Mouse (Mus musculus) stomach, embryonic 16.5 days (tissue): ENCODE measurements at regions not wholly inside any gene's neighbourhood (a gene's known extent, or its start where the extent isn't known, plus 50 kb on each side); places are given as distances from the start of the nearest gene placed in this dataset.

Experiments used
- ATAC-seq: fragments of 200-750 bp; cut with Nextera tagmentation; 2 replicates; pipeline ENCODE4 v1.8.0; 2017; ENCODE audit warnings: moderate number of reproducible peaks, moderate TSS enrichment; ENCODE audit not compliant: insufficient read depth, low FRiP score
- H3K27ac ChIP-seq: fragments of 300-500 bp; sonication (generic); 2 replicates; pipeline ENCODE4 v1.5.1; 2014; ENCODE audit warnings: low read length
- H3K27me3 ChIP-seq: fragments of 300-500 bp; sonication (generic); 2 replicates; pipeline ENCODE4 v1.6.1; 2014; ENCODE audit warnings: low read length, control low read depth, mixed read lengths; ENCODE audit not compliant: control insufficient read depth, insufficient read depth
- H3K36me3 ChIP-seq: fragments of 300-500 bp; sonication (generic); 2 replicates; pipeline ENCODE4 v1.6.1; 2014; ENCODE audit warnings: low read length; ENCODE audit not compliant: control insufficient read depth, insufficient read depth
- H3K4me1 ChIP-seq: fragments of 300-500 bp; sonication (generic); 2 replicates; pipeline ENCODE4 v1.6.1; 2014; ENCODE audit warnings: low read length, control low read depth, mixed read lengths; ENCODE audit not compliant: control insufficient read depth, insufficient read depth
- H3K4me2 ChIP-seq: fragments of 300-500 bp; sonication (generic); 2 replicates; pipeline ENCODE4 v1.6.1; 2014; ENCODE audit warnings: low read depth, low read length, mixed read lengths
- H3K4me3 ChIP-seq: fragments of 300-500 bp; sonication (generic); replicated peaks from 2 replicates; pipeline ENCODE4 v1.5.1; 2014; ENCODE audit warnings: mild to moderate bottlenecking, low read length
- H3K9ac ChIP-seq: fragments of 300-500 bp; sonication (generic); 2 replicates; pipeline ENCODE4 v1.6.1; 2014; ENCODE audit warnings: low read length
- H3K9me3 ChIP-seq: fragments of 300-500 bp; sonication (generic); replicated peaks from 2 replicates; pipeline ENCODE4 v1.6.1; 2016; ENCODE audit warnings: low read length, control low read depth; ENCODE audit not compliant: control insufficient read depth
- WGBS: fragments of 180-500 bp; shearing (Covaris S2); extraction: QIAGEN DNeasy Blood & Tissue Kit; methylation state at CpG from one replicate; pipeline ENCODE4 v1.1.7; 2014; 5-methylcytosine and 5-hydroxymethylcytosine counted together

DNA sequence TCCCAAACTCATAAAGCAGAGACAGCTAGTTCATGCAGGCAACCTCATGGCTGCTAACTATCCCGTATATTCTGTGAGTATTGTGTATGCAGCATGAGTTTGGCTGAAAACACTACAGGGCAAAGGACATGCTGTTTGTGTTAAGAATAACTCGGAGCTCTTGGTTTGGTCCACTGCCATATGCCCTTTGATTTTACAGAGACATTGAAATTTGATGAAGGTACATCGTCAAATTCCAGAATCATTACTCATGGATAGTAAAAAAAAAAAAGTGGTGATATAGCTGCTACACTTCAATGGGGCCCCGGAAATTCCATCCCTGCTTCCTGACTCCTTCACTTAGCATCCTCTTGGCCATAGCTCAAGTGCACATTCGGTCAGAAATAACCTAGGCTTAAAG, 159.3 kb upstream of the Ccdc122 start:
- no peak overlapping the region for H3K4me2 ChIP-seq
- no peak overlapping the region for H3K9ac ChIP-seq
- 53% methylated on average over 5 of the region's 5 CpGs for WGBS
- no peak overlapping the region for H3K4me3 ChIP-seq
- H3K4me1 ChIP-seq = peaks cover 25% of the 10 kb centered on the region
- H3K27ac ChIP-seq = no peak overlapping the region
- H3K27me3 ChIP-seq = no peaks in the 10 kb centered on the region
- ATAC-seq = no peak
- no peaks in the 10 kb centered on the region for H3K9me3 ChIP-seq
- H3K36me3 ChIP-seq = no peaks in the 10 kb centered on the region

DNA sequence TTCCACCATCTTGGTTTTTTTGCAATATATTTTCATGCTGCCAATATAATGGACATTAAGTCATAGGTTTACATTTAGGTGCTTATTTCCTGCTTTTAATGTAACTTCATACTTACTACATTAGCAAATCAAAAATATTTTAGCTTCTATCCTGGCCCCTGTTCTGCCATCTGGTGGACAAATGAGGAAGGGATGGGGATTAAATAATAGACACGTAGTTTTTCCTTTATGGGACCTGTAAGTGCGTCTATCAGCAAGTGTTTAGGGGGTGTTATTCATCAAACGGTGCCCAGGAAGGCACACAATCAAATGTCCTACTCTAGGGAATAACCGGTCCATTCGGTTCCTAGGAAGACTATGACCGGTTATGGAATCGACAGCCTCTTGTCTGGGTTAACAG, 160.6 kb upstream of the Ccdc122 start:
- H3K27me3 ChIP-seq = no peaks in the 10 kb centered on the region
- peak; percentile 22; the same call in 1 of the 2 replicates for ATAC-seq

DNA sequence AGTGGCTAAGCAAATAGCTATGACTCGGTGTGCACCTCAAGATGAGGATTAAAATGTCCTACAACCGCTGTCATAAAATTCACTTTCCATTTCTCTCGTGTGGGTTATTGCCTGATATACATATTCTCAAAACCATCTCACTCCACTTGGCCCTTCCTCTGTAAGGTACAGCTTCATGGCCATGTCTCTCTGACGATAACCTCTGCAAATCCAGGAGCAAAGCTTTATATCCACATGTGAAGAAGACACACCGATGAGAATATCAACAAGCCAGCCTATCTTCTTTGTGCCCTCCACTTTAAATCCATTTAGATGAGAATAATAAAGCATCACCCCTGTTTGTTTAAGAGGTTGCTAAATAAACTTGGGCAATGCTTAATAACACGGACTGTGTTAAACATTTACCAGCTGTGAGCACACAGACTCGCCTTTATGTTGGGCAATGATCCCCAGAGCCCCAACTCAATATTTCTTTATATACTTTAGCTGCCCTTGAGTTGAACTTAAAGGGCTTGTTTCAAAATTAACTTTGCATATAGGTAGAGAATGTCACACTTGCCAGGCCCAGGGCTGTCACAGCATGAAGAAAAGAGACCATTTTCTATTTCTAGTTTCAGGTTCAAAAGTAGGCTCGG, 161.2 kb upstream of the Ccdc122 start:
- Histone ChIP-seq H3K27me3 (no peaks in the 10 kb centered on the region), H3K27ac (peak overlapping the region; percentile 91), H3K36me3 (no peaks in the 10 kb centered on the region), H3K4me3 (no peak overlapping the region), H3K9ac (no peak overlapping the region), H3K4me2 (0 out of 2 replicates have a peak overlapping the region, but pooled peaks have one; percentile 25), H3K4me1 (peaks cover 25% of the 10 kb centered on the region), H3K9me3 (no peaks in the 10 kb centered on the region)
- 22% methylated on average over 8 of the region's 8 CpGs for WGBS
- peak; percentile 73; the same call in 1 of the 2 replicates for ATAC-seq

More for the DNA sequence above, 160.6 kb upstream of the Ccdc122 start:
- Histone ChIP-seq H3K4me1 (peaks cover 25% of the 10 kb centered on the region), H3K4me2 (no peak overlapping the region), H3K9me3 (no peaks in the 10 kb centered on the region), H3K36me3 (no peaks in the 10 kb centered on the region), H3K4me3 (no peak overlapping the region), H3K27ac (peak overlapping the region; percentile 91), H3K9ac (peak overlapping the region; percentile 56)
- WGBS = 50% methylated on average over 7 of the region's 7 CpGs

GRCm38 (mm10) chr14:76874542-76875265, 161.9 kb upstream of the Ccdc122 start:
- Histone ChIP-seq H3K4me2 (no peak overlapping the region), H3K9me3 (no peaks in the 10 kb centered on the region), H3K4me3 (no peak overlapping the region), H3K27ac (peak overlapping the region; percentile 91), H3K4me1 (peaks cover 25% of the 10 kb centered on the region), H3K36me3 (no peaks in the 10 kb centered on the region), H3K27me3 (no peaks in the 10 kb centered on the region), H3K9ac (peak overlapping the region; percentile 58)
- 23% methylated on average over 8 of the region's 8 CpGs for WGBS
- ATAC-seq = peak; percentile 96

DNA sequence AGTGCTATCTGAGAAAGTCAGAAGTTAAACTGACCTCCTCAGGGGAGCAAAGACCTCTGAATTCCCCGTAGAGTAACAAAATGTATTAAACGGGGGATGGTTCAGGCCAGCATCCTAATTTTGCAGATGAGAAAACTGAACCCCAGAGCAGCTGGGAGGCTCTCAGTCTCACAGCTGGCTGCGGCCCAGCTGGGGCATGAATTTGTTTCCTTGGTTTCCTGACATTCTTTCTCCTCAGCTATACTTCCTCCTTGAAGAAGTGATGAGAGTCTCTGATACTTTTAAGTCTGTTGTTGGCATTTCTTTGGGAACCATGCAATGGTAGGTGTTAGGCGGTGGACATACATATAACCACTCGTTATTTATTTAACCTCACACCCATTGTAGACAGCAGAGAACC, 162.9 kb upstream of the Ccdc122 start:
- 56% methylated on average over 5 of the region's 5 CpGs for WGBS
- ATAC-seq = no peak
- no peak overlapping the region for H3K4me3 ChIP-seq

GRCm38 (mm10) chr14:76872976-76873375, 163.6 kb upstream of the Ccdc122 start:
- Histone ChIP-seq H3K9me3 (no peaks in the 10 kb centered on the region), H3K27me3 (no peaks in the 10 kb centered on the region), H3K9ac (no peak overlapping the region)

More for the DNA sequence above, 162.9 kb upstream of the Ccdc122 start:
- peaks cover 25% of the 10 kb centered on the region for H3K4me1 ChIP-seq
- no peaks in the 10 kb centered on the region for H3K27me3 ChIP-seq
- H3K27ac ChIP-seq = peak overlapping the region; percentile 91
- no peak overlapping the region for H3K9ac ChIP-seq
- no peaks in the 10 kb centered on the region for H3K9me3 ChIP-seq
- no peaks in the 10 kb centered on the region for H3K36me3 ChIP-seq
- H3K4me2 ChIP-seq = no peak overlapping the region

GRCm38 (mm10) chr14:76872510-76872909, 164.1 kb upstream of the Ccdc122 start:
- H3K4me1 ChIP-seq = peaks cover 25% of the 10 kb centered on the region
- no peak overlapping the region for H3K4me3 ChIP-seq
- H3K9me3 ChIP-seq = no peaks in the 10 kb centered on the region
- no peak overlapping the region for H3K4me2 ChIP-seq
- no peaks in the 10 kb centered on the region for H3K36me3 ChIP-seq
- no peaks in the 10 kb centered on the region for H3K27me3 ChIP-seq
- 89% methylated on average over 7 of the region's 7 CpGs for WGBS
- no peak overlapping the region for H3K9ac ChIP-seq
- no peak for ATAC-seq
- H3K27ac ChIP-seq = no peak overlapping the region

More at GRCm38 (mm10) chr14:76872976-76873375, 163.6 kb upstream of the Ccdc122 start:
- Histone ChIP-seq H3K4me3 (no peak overlapping the region), H3K36me3 (no peaks in the 10 kb centered on the region), H3K4me1 (peaks cover 25% of the 10 kb centered on the region), H3K4me2 (no peak overlapping the region), H3K27ac (no peak overlapping the region)
- WGBS = 95% methylated on average over 6 of the region's 6 CpGs
- ATAC-seq = no peak

DNA sequence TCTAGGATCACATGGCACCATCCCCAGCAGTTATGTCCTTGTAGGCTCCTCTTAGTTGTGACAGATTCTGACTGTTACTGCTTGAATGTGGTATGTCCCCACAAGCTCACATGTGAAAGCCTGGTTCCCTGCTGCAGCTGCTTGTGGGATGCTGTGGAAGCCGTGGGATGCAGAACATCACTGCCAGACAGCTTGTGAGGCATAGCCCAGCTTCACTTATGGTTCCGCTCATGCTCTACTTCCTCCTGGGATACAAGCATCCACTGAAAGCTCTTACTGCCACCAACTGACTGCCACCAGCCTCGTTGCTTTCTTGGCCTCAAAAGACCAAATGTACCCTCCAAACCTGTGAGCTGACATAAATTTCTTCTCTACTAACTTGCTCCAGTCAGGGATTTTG, 167.7 kb upstream of the Ccdc122 start:
- Histone ChIP-seq H3K9ac (no peak overlapping the region), H3K36me3 (no peaks in the 10 kb centered on the region), H3K27ac (no peak overlapping the region), H3K27me3 (no peaks in the 10 kb centered on the region), H3K4me2 (no peak overlapping the region), H3K4me3 (no peak overlapping the region), H3K9me3 (no peaks in the 10 kb centered on the region), H3K4me1 (peaks cover 4% of the 10 kb centered on the region)
- 84% methylated on average over 3 of the region's 3 CpGs for WGBS
- no peak for ATAC-seq

DNA sequence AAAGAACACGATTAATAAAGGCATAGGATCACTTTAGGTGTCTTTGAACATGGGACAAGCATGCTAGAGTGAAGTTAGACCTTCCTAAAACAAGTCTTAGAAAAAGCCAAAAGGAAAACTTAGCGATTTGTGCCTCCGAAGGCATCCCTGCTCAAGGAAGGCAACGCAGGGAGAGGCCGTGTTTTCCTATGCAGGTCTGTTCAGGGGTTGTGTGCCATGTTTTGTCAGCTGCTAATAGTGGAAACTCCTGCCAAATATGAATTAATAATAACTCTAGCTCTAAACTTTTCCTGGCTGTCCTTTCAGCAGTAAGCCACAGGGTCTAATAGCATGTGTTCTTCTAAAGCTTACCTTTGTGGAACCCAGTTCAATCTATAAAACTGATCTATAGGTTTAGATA, 168.4 kb upstream of the Ccdc122 start:
- no peak overlapping the region for H3K4me3 ChIP-seq
- H3K27me3 ChIP-seq = no peaks in the 10 kb centered on the region
- 77% methylated on average over 5 of the region's 5 CpGs for WGBS
- H3K36me3 ChIP-seq = no peaks in the 10 kb centered on the region
- no peaks in the 10 kb centered on the region for H3K4me1 ChIP-seq
- no peak overlapping the region for H3K27ac ChIP-seq
- no peaks in the 10 kb centered on the region for H3K9me3 ChIP-seq
- no peak overlapping the region for H3K4me2 ChIP-seq
- no peak for ATAC-seq
- H3K9ac ChIP-seq = no peak overlapping the region
